Mouse (Mus musculus): ENCODE data around the gene AW822073.

Gene AW822073

DNA sequence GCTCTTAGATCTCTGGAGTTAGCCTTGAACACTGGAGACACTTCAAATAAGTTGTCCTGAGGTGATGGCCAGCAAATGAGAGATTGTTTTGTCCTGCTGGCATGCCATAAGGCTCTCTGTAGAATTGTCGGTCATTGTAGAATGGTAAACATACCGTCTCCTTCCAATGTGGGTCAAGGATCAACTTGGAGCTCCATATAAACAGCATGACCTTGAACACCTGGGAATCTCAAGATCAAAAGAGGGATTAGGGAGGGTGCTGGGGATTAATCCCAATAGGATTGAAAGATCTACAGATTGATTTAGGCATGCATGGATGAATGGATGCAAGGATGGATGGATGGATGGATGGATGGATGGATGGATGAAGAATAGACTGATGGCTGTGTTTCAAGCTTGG lies 3.2 kb downstream of the AW822073 start:
- peak in 1 of 2 experiments; percentile 36 for DNase-seq (ENCODE audit: low spot score in 2 of 2)

DNA sequence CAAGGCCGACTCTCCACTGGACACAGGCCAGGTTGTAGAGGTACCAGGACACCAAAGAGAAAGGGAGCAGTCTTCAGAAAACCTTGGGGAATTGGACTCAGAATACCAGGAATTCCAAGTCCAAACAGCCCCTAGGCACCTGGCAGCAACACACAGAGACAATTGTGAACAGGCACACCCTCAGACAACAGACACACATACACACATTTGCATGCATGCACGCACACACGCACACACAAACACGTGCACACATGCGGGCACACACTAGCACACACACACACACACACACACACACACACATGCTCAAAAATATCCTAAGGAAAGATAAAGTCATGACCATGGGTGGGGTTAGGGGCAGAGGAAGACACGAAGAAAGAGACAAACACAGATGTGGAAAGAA lies 4.0 kb downstream of the AW822073 start:
- no peak for DNase-seq (ENCODE audit: low spot score in 2 of 2)

DNA sequence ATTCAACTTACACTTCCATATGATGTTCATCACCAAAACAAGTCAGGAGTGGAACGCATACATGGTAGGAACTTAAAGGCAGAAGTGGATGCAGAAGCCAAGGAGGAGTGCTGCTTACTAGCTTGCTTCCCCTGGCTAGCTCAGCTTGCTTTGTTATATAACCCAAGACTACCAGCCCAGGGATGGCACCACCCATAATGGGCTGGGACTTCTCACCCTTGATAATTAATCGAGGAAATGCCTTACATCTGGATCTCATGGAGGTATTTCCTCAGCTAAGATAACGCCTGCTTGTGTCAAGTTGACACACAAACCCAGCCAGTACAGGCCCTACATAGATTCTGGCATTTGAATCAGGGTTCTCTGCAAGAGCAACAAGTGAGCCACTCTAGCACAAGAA lies 7.4 kb downstream of the AW822073 start:
- no peak for DNase-seq (ENCODE audit: low spot score in 2 of 2)

DNA sequence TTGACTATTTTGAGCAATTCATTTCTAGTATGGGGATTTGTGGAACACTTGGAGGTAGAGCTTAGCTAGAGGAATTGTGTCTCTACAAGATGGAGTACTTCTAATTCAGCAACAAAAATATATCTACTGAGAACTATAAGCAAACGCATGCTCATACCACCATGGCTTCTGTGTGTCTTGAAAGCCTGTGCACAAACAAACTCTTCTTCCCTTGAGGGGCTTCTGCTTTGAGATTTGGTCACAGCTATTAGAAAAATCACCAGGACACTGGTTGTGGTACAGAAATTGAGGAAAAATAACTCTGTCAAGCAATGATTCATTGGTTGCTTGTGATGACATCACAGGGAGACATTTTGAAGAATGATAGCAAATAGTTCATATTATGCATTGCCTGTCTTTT lies 9.4 kb downstream of the AW822073 start:
- no peak for DNase-seq (ENCODE audit: low spot score in 2 of 2)

DNA sequence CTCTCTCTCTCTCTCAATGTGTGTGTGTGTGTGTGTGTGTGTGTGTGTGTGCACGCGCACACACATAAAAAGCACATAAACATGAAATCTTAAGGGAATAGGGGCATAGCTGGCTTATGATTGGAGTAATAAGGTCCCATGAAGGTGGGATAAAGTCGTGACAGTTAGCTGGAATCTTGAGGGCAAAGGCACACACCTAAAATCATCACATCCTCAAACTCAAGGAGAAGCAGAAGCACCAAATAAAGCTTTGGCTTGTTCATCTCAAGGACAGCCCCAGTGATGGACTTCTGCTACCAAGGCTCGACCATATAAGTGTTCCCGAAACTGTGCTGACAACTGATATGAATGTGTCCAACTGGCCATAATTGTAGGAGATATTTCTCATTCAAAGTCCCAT lies 9.8 kb downstream of the AW822073 start:
- no peak for DNase-seq (ENCODE audit: low spot score in 2 of 2)

DNA sequence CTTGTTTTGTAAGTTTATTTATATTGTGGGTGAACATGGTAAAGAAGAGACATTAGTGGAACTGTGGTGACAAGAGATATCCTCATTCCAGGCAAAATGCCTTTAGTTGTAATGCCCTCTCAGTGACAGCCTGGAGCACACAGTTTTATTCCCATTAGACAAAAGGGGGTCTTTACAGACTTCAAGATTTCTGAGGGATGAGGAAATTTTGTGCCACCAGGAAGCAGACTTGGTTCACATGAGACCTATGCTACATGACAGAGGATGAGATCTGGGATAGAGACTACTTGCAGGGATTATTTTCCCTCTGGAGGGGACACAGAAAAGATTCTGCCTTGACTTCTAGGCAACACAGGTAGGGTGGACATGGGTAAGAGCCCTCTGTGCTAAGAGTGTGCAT lies 10.2 kb downstream of the AW822073 start:
- DNase-seq (ENCODE audit: low spot score in 2 of 2) = no peak

DNA sequence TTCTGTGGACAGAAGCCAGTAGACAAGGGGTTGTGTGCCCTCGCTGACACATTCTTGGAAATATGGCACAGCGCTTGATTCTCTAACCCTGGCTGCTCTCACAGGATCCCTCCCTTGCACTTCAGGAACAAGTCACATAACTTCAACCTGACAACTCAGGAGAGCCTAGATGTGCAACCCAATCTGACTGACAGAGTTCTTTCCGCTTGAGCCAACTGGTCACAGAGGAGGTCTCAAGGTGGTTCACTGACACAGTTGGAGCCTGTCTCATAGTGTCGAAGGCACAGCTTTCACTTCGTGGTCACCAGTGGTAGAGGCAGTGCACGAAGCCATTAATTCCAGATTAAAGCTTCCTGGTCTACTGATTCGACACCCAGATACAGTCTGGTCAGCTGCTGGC lies 12.5 kb downstream of the AW822073 start:
- DNase-seq (ENCODE audit: low spot score in 2 of 2) = no peak

DNA sequence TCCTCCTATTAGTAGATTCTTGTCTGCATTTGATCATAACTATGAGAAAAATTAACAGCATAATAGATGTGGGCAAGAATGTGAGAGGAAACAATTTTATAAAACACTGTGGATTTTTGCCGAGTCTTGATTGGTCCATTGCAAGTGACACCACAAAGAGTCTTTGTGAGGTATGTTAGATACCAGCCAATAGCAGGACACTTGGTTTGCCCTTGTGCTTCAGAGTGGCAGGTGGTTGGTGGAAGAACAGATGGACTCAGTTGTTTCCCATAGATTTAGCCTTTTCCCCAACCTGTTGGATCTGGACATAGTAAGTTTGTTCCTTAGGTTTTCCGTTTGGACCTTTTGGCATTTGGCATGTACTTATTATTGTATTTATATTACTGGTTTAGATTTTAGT lies 13.5 kb downstream of the AW822073 start:
- no peak for DNase-seq (ENCODE audit: low spot score in 2 of 2)

DNA sequence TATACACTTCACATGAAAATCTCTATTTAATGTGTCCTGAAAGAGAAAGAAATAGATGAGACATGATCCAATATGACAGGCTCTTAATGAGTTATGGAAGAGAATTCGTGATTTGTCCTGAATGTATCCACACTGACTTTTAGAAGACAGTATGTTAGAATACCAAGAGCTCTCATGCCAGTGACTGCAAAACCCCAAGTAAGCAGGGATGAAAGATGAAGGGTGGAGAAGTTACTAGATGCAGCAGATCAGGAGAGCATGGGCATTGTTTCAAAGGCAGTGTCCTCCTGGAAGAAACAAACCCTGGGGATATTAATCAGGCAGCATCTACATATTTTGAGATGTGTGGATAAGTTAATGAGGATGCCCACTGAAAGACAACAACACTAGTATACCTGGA lies 14.2 kb downstream of the AW822073 start:
- DNase-seq (ENCODE audit: low spot score in 2 of 2) = no peak

DNA sequence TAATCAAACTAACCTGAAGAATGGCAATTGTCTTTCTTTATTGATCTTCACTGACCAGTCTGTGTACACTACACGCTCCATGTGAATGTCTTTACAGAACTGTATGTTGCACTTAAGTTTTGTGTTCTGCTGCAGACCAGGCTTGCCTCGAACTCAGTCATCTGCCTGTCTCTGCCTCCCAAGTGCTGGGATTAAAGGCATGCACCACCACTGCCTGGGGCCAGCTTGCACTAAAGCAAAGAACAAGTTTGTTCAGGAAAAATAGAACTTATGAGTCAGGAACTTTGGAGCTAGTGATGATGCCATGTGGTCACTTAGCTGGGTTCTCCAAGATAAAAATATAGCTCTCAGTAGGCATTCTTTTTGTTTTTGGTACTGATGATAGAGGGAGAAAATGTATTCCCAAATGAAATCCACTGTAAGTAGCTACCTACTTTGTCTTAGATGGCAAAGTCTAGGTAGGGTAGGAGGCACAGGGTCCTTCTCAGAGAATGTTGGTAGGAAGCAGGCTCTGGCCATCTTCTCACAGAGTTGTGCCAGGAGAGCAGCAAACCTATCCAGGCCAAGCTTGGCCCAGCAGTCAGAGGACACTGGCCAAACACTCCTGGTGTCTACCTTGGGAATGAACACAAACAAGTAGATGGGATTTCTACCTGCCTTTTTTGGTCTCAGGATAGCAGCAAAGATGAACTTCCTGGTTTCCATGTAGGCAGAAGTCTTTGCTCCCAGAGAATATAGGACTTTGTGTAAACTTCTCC lies 14.8 kb downstream of the AW822073 start:
- no peak for DNase-seq (ENCODE audit: low spot score in 2 of 2)

DNA sequence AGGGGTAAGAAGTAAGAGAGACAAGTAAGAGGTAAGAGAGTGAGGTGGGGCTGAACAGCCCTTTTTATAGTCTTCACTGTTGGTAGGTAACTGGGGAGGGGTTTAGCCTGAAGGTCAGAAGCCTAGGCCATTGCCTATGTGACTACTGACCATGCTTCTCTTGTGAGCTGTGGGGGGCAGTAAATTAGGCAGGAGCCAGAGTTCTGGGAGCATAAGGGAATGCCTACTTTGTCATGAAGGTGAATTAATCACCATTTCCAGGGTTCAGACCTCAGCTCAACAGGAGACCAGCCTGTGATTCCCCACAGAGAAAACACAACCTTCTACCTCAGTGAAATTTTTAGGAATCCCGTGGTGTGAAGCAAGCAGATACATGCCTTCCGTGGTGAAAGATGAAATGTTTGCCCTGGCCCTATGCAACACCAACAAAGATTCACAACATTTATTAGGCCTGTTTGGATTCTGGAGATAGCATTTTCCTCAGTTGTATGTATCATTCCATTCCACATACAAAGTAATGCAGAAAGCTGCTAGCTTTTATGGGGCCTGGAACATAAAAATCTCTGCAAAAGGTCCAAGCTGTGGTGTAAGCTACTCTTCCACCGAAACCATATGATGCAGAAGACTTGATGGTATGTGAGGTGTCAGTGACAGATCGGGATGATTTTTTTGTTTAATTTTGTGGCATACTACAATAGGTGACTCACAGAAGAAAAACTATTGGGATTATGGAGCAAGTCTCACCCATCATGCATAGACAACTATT lies 17.9 kb downstream of the AW822073 start:
- DNase-seq (ENCODE audit: low spot score in 2 of 2) = no peak

DNA sequence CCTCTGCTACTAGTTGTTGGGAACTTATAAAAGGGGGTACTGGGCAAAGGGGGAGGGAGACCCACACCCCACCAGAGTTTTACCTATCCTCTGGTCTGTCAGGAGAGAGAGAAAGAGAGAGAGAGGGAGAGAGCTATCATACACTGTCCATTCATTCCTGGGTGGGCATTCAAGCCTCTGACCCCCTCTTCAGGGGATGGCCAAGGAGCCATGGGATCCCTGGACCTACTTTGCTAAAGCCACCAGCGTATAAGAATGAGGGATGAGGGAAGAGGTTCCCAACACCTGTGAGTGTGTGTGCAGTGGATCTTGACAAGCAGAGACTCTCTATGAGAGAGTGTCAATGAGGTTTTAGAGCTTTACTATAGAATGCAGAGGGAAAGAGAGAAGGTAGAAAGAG lies 18.7 kb downstream of the AW822073 start:
- no peak for DNase-seq (ENCODE audit: low spot score in 2 of 2)

Measured in right cerebral cortex, postnatal 10 days (tissue).